ENCODE assay signal across 9 mouse cellular contexts in genomic region chr9:102351721-102352120, GRCm38 (mm10). TPM values are rescaled to one million over a fixed set of nuclear protein-coding genes. Genes with fewer than 3 reads are reported as not detected.
A peak's percentile ranks its signal among the peaks of the same experiment; 100 is the strongest.
DNase-seq lines count a peak whose midpoint lies in the region; ATAC-seq lines count a peak whose summit lies in the region.
"Had no signal": no experiment of that assay in that cellular context is flagged by ENCODE, and none has a peak within 500 bp of the region (broad histone marks: within the 10 kb centered on the region; RNA-seq: fewer than 3 reads in every experiment).

No protein-coding gene starts in this region.

- 3% methylated on average over 10 of the region's 10 CpGs for WGBS in hindbrain, embryonic 14.5 days
- WGBS in midbrain, embryonic 15.5 days = 5% methylated on average over 10 of the region's 10 CpGs

- H3K4me2 ChIP-seq in hindbrain, embryonic 14.5 days (replicated peaks) = peak overlapping the region; percentile 80
- H3K4me2 ChIP-seq in midbrain, embryonic 15.5 days = peak overlapping the region; percentile 90

- no peaks in the 10 kb centered on the region for H3K36me3 ChIP-seq in hindbrain, embryonic 14.5 days (replicated peaks; ENCODE audit: control insufficient read depth, insufficient read depth)
- H3K36me3 ChIP-seq in midbrain, embryonic 15.5 days (replicated peaks) = no peaks in the 10 kb centered on the region

- peaks cover 19% of the 10 kb centered on the region; the same call in 1 of the 2 replicates for H3K4me1 ChIP-seq in hindbrain, embryonic 14.5 days (replicated peaks; ENCODE audit: control insufficient read depth, insufficient read depth, low read length)
- H3K4me1 ChIP-seq in midbrain, embryonic 15.5 days = peaks cover 50% of the 10 kb centered on the region

- peak overlapping the region; percentile 76 for H3K4me3 ChIP-seq in hindbrain, embryonic 14.5 days (replicated peaks; ENCODE audit: low read length)
- peak overlapping the region; percentile 94 for H3K4me3 ChIP-seq in midbrain, embryonic 15.5 days

- peak overlapping the region; percentile 81 for H3K9ac ChIP-seq in hindbrain, embryonic 14.5 days
- H3K9ac ChIP-seq in midbrain, embryonic 15.5 days = peak overlapping the region; percentile 97

- H3K27me3 ChIP-seq in hindbrain, embryonic 14.5 days (ENCODE audit: control insufficient read depth, insufficient read depth, low read length) = peaks cover 9% of the 10 kb centered on the region; the same call in 1 of the 2 replicates
- H3K27me3 ChIP-seq in midbrain, embryonic 15.5 days (replicated peaks) = peaks cover 10% of the 10 kb centered on the region; the same call in 1 of the 2 replicates

- no peaks in the 10 kb centered on the region for H3K9me3 ChIP-seq in hindbrain, embryonic 14.5 days (ENCODE audit: control insufficient read depth, low read length)
- no peaks in the 10 kb centered on the region for H3K9me3 ChIP-seq in midbrain, embryonic 15.5 days

- peak overlapping the region; percentile 78 for H3K27ac ChIP-seq in hindbrain, embryonic 14.5 days
- peak overlapping the region; percentile 92 for H3K27ac ChIP-seq in midbrain, embryonic 15.5 days

- ATAC-seq in hindbrain, embryonic 14.5 days (ENCODE audit: low FRiP score) = no peak
- ATAC-seq in midbrain, embryonic 15.5 days (replicated peaks) = no peak

- peak; percentile 51 for DNase-seq in cerebellum, adult 9-10 months
- no peak for DNase-seq in cerebellum, postnatal 4 days (ENCODE audit: low spot score in 2 of 2)
- peak; percentile 36 to 39 for DNase-seq in cerebellum, postnatal 36 days
- peak; percentile 27 for DNase-seq in hindbrain, embryonic 14.5 days (ENCODE audit: low spot score)
- DNase-seq in thymus, postnatal 4 days = no peak
- no peak for DNase-seq in B cell, adult 2 months
- no peak for DNase-seq in kidney, postnatal 10 days
- DNase-seq: gastrocnemius, postnatal 14 days had no signal

RNA-seq across cellular contexts. Expression of gene Ephb1, which starts 2.8 kb away (rescaled TPM):
- polyA plus RNA-seq in hindbrain, embryonic 14.5 days (2014; fragmentation: Nextera tagmentation; extraction: Ambion mirVana) = 52.2 TPM in 2 replicates
- polyA plus RNA-seq in midbrain, embryonic 15.5 days (2015; fragmentation: Nextera tagmentation; extraction: Ambion mirVana) = 90.2 and 92.9 TPM in 2 replicates

Comparison
In these comparisons a context has a peak if more than half of its experiments do, and no peak if none do; other contexts are left out.
1. DNase-seq: peak in cerebellum, adult 9-10 months (single experiment), cerebellum, postnatal 36 days (2 of 2) and hindbrain, embryonic 14.5 days (single experiment); none in cerebellum, postnatal 4 days (0 of 2), thymus, postnatal 4 days (single experiment), B cell, adult 2 months (0 of 2) and kidney, postnatal 10 days (single experiment).